Mouse (Mus musculus) thymus, adult 2 months (tissue): ENCODE measurements at regions not wholly inside any gene's neighbourhood (a gene's known extent, or its start where the extent isn't known, plus 50 kb on each side); places are given as distances from the start of the nearest gene placed in this dataset.

ENCODE experiments used
- CTCF ChIP-seq: fragments of 200-500 bp; IDR thresholded peaks from 2 replicates; pipeline ENCODE4 v1.5.1; 2012; ENCODE audit warnings: mild to moderate bottlenecking, control low read depth, low read length, moderate library complexity, borderline replicate concordance; ENCODE audit not compliant: control insufficient read depth, poor library complexity, insufficient read depth; ENCODE audit errors: extremely low read depth
- POLR2A ChIP-seq: fragments of 200-500 bp; IDR thresholded peaks from 2 replicates; pipeline ENCODE4 v1.6.1; 2012; ENCODE audit warnings: mild to moderate bottlenecking, low read length, control low read depth, moderate library complexity; ENCODE audit not compliant: control insufficient read depth, poor library complexity, insufficient read depth; ENCODE audit errors: extremely low read depth

DNA sequence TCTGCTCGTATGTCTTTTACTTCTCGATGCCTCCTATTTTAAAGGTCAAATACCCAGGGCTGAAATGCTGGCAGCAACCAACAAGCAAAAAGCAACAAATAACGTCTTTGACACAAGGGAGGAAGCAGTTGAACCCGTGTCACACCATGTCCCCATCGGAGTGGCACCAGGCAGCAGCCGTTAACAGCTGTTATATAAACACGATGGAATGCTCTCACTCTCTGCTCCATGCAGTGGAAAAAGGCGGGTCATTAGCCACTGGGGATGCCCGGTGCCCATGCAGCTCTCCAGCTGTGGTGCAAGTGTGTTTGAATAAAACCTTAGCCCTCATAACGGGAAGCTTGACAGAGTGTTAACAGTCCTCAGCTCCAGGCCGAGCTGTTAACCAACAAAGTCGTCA, 229.3 kb downstream of the Irx1 start:
- no peak for TF ChIP-seq CTCF
- no peak for TF ChIP-seq POLR2A
